Mouse (Mus musculus): ENCODE results near the gene Mylk4. TPM values are rescaled to one million over a fixed set of nuclear protein-coding genes. Genes with fewer than 3 reads are reported as not detected.
A peak's percentile ranks its signal among the peaks of the same experiment; 100 is the strongest.

The Mylk4 gene
- total and polyA plus RNA-seq, 2 experiments from 2014 or later, result 0.05 to 0.21 TPM

GRCm38 (mm10) chr13:32701564-32701963, 82.2 kb downstream of the Mylk4 start:
- Histone ChIP-seq H3K4me2 (ENCODE audit: low read depth) (no peak overlapping the region), H3K36me3 (ENCODE audit: insufficient read depth) (no peaks in the 10 kb centered on the region), H3K27me3 (ENCODE audit: insufficient read depth, low read length) (no peaks in the 10 kb centered on the region), H3K4me3 (ENCODE audit: low read depth, low read length) (no peak overlapping the region), H3K4me1 (ENCODE audit: insufficient read depth) (no peaks in the 10 kb centered on the region), H3K27ac (ENCODE audit: low read depth, low read length) (no peak overlapping the region), H3K9ac (no peak overlapping the region), H3K9me3 (ENCODE audit: low read length) (no peaks in the 10 kb centered on the region)
- WGBS, result 63% methylated on average over 1 of the region's 1 CpGs
- TF ChIP-seq CTCF (IDR thresholded peaks at IDR 0.05; ENCODE audit: low read depth), result no peak
- DNase-seq (no peak), ATAC-seq (no peak)

GRCm38 (mm10) chr13:32699376-32699775, 84.4 kb downstream of the Mylk4 start:
- no peak overlapping the region for H3K4me3 ChIP-seq (ENCODE audit: low read depth, low read length)
- H3K9me3 ChIP-seq (ENCODE audit: low read length), result no peaks in the 10 kb centered on the region
- no peak for TF ChIP-seq CTCF (IDR thresholded peaks at IDR 0.05; ENCODE audit: low read depth)
- H3K4me1 ChIP-seq (ENCODE audit: insufficient read depth), result no peaks in the 10 kb centered on the region
- H3K27ac ChIP-seq (ENCODE audit: low read depth, low read length), result no peak overlapping the region
- DNase-seq (no peak), ATAC-seq (no peak)
- H3K36me3 ChIP-seq (ENCODE audit: insufficient read depth), result no peaks in the 10 kb centered on the region
- H3K9ac ChIP-seq, result no peak overlapping the region
- no peaks in the 10 kb centered on the region for H3K27me3 ChIP-seq (ENCODE audit: insufficient read depth, low read length)
- H3K4me2 ChIP-seq (ENCODE audit: low read depth), result no peak overlapping the region
- 96% methylated on average over 1 of the region's 1 CpGs for WGBS

GRCm38 (mm10) chr13:32698956-32699355, 84.8 kb downstream of the Mylk4 start:
- 94% methylated on average over 3 of the region's 3 CpGs for WGBS
- H3K4me2 ChIP-seq (ENCODE audit: low read depth), result no peak overlapping the region
- DNase-seq (no peak), ATAC-seq (no peak)
- no peak overlapping the region for H3K4me3 ChIP-seq (ENCODE audit: low read depth, low read length)
- no peak overlapping the region for H3K9ac ChIP-seq
- H3K9me3 ChIP-seq (ENCODE audit: low read length), result no peaks in the 10 kb centered on the region
- H3K27ac ChIP-seq (ENCODE audit: low read depth, low read length), result no peak overlapping the region
- H3K27me3 ChIP-seq (ENCODE audit: insufficient read depth, low read length), result no peaks in the 10 kb centered on the region
- no peak for TF ChIP-seq CTCF (IDR thresholded peaks at IDR 0.05; ENCODE audit: low read depth)
- H3K4me1 ChIP-seq (ENCODE audit: insufficient read depth), result no peaks in the 10 kb centered on the region
- no peaks in the 10 kb centered on the region for H3K36me3 ChIP-seq (ENCODE audit: insufficient read depth)

- no peak overlapping the region for H3K4me2 ChIP-seq (ENCODE audit: low read depth)
Measured at GRCm38 (mm10) chr13:32693886-32694455, 89.8 kb downstream of the Mylk4 start.

GRCm38 (mm10) chr13:32692563-32692962, 91.2 kb downstream of the Mylk4 start:
- WGBS, result 87% methylated on average over 1 of the region's 1 CpGs
- no peak overlapping the region for H3K4me2 ChIP-seq (ENCODE audit: low read depth)
- H3K9me3 ChIP-seq (ENCODE audit: low read length), result no peaks in the 10 kb centered on the region
- no peak for ATAC-seq
- H3K9ac ChIP-seq, result no peak overlapping the region
- no peak overlapping the region for H3K27ac ChIP-seq (ENCODE audit: low read depth, low read length)
- no peaks in the 10 kb centered on the region for H3K27me3 ChIP-seq (ENCODE audit: insufficient read depth, low read length)
- TF ChIP-seq CTCF (IDR thresholded peaks at IDR 0.05; ENCODE audit: low read depth), result no peak
- no peaks in the 10 kb centered on the region for H3K36me3 ChIP-seq (ENCODE audit: insufficient read depth)
- no peak overlapping the region for H3K4me3 ChIP-seq (ENCODE audit: low read depth, low read length)
- H3K4me1 ChIP-seq (ENCODE audit: insufficient read depth), result no peaks in the 10 kb centered on the region
- no peak for DNase-seq

More at GRCm38 (mm10) chr13:32693886-32694455, 89.8 kb downstream of the Mylk4 start:
- WGBS, result 78% methylated on average over 6 of the region's 6 CpGs
- no peak overlapping the region for H3K27ac ChIP-seq (ENCODE audit: low read depth, low read length)
- no peaks in the 10 kb centered on the region for H3K27me3 ChIP-seq (ENCODE audit: insufficient read depth, low read length)
- TF ChIP-seq CTCF (IDR thresholded peaks at IDR 0.05; ENCODE audit: low read depth), result no peak
- H3K4me3 ChIP-seq (ENCODE audit: low read depth, low read length), result no peak overlapping the region
- ATAC-seq (no peak), DNase-seq (no peak)
- no peaks in the 10 kb centered on the region for H3K4me1 ChIP-seq (ENCODE audit: insufficient read depth)
- no peaks in the 10 kb centered on the region for H3K9me3 ChIP-seq (ENCODE audit: low read length)
- H3K36me3 ChIP-seq (ENCODE audit: insufficient read depth), result no peaks in the 10 kb centered on the region
- no peak overlapping the region for H3K9ac ChIP-seq

- WGBS, result 86% methylated on average over 3 of the region's 3 CpGs
- H3K4me1 ChIP-seq (ENCODE audit: insufficient read depth), result no peaks in the 10 kb centered on the region
- ATAC-seq (no peak), DNase-seq (no peak)
- no peak overlapping the region for H3K4me2 ChIP-seq (ENCODE audit: low read depth)
- no peak for TF ChIP-seq CTCF (IDR thresholded peaks at IDR 0.05; ENCODE audit: low read depth)
- no peak overlapping the region for H3K9ac ChIP-seq
- no peak overlapping the region for H3K27ac ChIP-seq (ENCODE audit: low read depth, low read length)
- H3K9me3 ChIP-seq (ENCODE audit: low read length), result no peaks in the 10 kb centered on the region
- H3K4me3 ChIP-seq (ENCODE audit: low read depth, low read length), result no peak overlapping the region
- no peaks in the 10 kb centered on the region for H3K36me3 ChIP-seq (ENCODE audit: insufficient read depth)
- no peaks in the 10 kb centered on the region for H3K27me3 ChIP-seq (ENCODE audit: insufficient read depth, low read length)
Measured at GRCm38 (mm10) chr13:32690279-32690678, 93.5 kb downstream of the Mylk4 start.

GRCm38 (mm10) chr13:32680868-32681515, 102.8 kb downstream of the Mylk4 start:
- Histone ChIP-seq H3K4me1 (ENCODE audit: insufficient read depth) (no peaks in the 10 kb centered on the region), H3K4me2 (ENCODE audit: low read depth) (peak overlapping the region; percentile 28; the same call in 1 of the 2 replicates), H3K9me3 (ENCODE audit: low read length) (no peaks in the 10 kb centered on the region), H3K9ac (no peak overlapping the region), H3K4me3 (ENCODE audit: low read depth, low read length) (no peak overlapping the region), H3K36me3 (ENCODE audit: insufficient read depth) (no peaks in the 10 kb centered on the region), H3K27ac (ENCODE audit: low read depth, low read length) (no peak overlapping the region), H3K27me3 (ENCODE audit: insufficient read depth, low read length) (no peaks in the 10 kb centered on the region)
- TF ChIP-seq CTCF (IDR thresholded peaks at IDR 0.05; ENCODE audit: low read depth), result peak; percentile 82
- 41% methylated on average over 12 of the region's 12 CpGs for whole genome bisulfite sequencing
- ATAC-seq, result peak; percentile 90
- DNase-seq, result peak; percentile 85
